Mouse (Mus musculus) inflammation-experienced regulatory T-cells, adult 6 months (primary cell): ENCODE data around the gene Spint3. TPM values are rescaled to one million over a fixed set of nuclear protein-coding genes. Genes with fewer than 3 reads are reported as not detected.
A peak's percentile ranks its signal among the peaks of the same experiment; 100 is the strongest.

ENCODE experiments used
- ATAC-seq: one replicate; pipeline ENCODE4 v1.8.0; 2017
- polyA plus RNA-seq, 3 experiments: library from polyadenylated mRNA; unstranded; fragments of 100-300 nt; shearing (Covaris generic); gene quantifications; one replicate each; pipeline ENCODE4 v1.2.1; 2017

Spint3 gene
- polyA plus RNA-seq, 3 experiments from 2014 or later, result not detected

GRCm38 (mm10) chr2:164549963-164550894, 23.0 kb downstream of the Spint3 start:
- ATAC-seq, result no peak

- ATAC-seq, result no peak
These were observed 23.9 kb downstream of the Spint3 start for GRCm38 (mm10) chr2:164549338-164549737.

GRCm38 (mm10) chr2:164544454-164545097, 28.7 kb downstream of the Spint3 start:
- peak; percentile 86 for ATAC-seq

GRCm38 (mm10) chr2:164543745-164544144, 29.5 kb downstream of the Spint3 start:
- no peak for ATAC-seq

GRCm38 (mm10) chr2:164542598-164542997, 30.7 kb downstream of the Spint3 start:
- ATAC-seq, result no peak

- no peak for ATAC-seq
These were observed 31.1 kb downstream of the Spint3 start for GRCm38 (mm10) chr2:164542132-164542531.

- peak; percentile 46 for ATAC-seq
These were observed 32.4 kb downstream of the Spint3 start for GRCm38 (mm10) chr2:164540652-164541427.

GRCm38 (mm10) chr2:164537003-164537402, 36.3 kb downstream of the Spint3 start:
- ATAC-seq, result no peak

GRCm38 (mm10) chr2:164534315-164534714, 38.9 kb downstream of the Spint3 start:
- peak; percentile 52 for ATAC-seq

- peak; percentile 71 for ATAC-seq
These were observed 42.1 kb downstream of the Spint3 start for GRCm38 (mm10) chr2:164531169-164531568.

- ATAC-seq, result no peak
These were observed 44.7 kb downstream of the Spint3 start for GRCm38 (mm10) chr2:164528557-164528956.

GRCm38 (mm10) chr2:164523301-164523773, 49.9 kb downstream of the Spint3 start:
- no peak for ATAC-seq

- ATAC-seq, result peak; percentile 19
These were observed 51.0 kb downstream of the Spint3 start for GRCm38 (mm10) chr2:164522280-164522679.

GRCm38 (mm10) chr2:164521841-164522240, 51.4 kb downstream of the Spint3 start:
- peak; percentile 92 for ATAC-seq

- ATAC-seq, result no peak
These were observed 52.5 kb downstream of the Spint3 start for GRCm38 (mm10) chr2:164520782-164521181.

Other genes with a start within 250 kb of the Spint3 start
- gene Svs5, start 240.7 kb downstream of the Spint3 start, polyA plus RNA-seq, result not detected
- gene Slpi, start 184.4 kb downstream of the Spint3 start, polyA plus RNA-seq, result 1 to 10 TPM; 3.3 to 7.1 (median 3.8) TPM
- gene Rbpjl, start 170.3 kb downstream of the Spint3 start, polyA plus RNA-seq, result not detected
- gene Matn4, start 168.3 kb downstream of the Spint3 start, polyA plus RNA-seq, result under 1 TPM in 1 of 3 experiments, not detected in 2; 0.21 TPM
- 10 to 100 TPM; 12.0 to 42.7 (median 41.8) TPM for gene Sdc4, start 129.6 kb downstream of the Spint3 start, polyA plus RNA-seq
- gene Sys1, start 116.5 kb downstream of the Spint3 start, polyA plus RNA-seq, result 10 to 100 TPM; 10.4 to 35.1 (median 25.4) TPM
- 1 to 10 TPM in 1 of 3 experiments, not detected in 2; 4.5 TPM for gene Gm20458, start 112.5 kb downstream of the Spint3 start, polyA plus RNA-seq
- gene Trp53tg5, start 99.7 kb downstream of the Spint3 start, polyA plus RNA-seq, result not detected
- 1 to 10 TPM; 1.5 to 7.5 (median 7.1) TPM for gene Dbndd2, start 87.4 kb downstream of the Spint3 start, polyA plus RNA-seq
- 10 to 100 TPM; 13.6 to 36.2 (median 30.9) TPM for gene Pigt, start 75.9 kb downstream of the Spint3 start, polyA plus RNA-seq
- gene Wfdc2, start 11.0 kb downstream of the Spint3 start, polyA plus RNA-seq, result not detected
- not detected for gene Wfdc6a, start 12.0 kb upstream of the Spint3 start, polyA plus RNA-seq
- not detected for gene Eppin, start 20.1 kb upstream of the Spint3 start, polyA plus RNA-seq
- not detected for gene Wfdc6b, start 40.1 kb upstream of the Spint3 start, polyA plus RNA-seq
- not detected for gene Wfdc8, start 40.2 kb upstream of the Spint3 start, polyA plus RNA-seq
- gene Wfdc16, start 65.3 kb upstream of the Spint3 start, polyA plus RNA-seq, result not detected
- gene Wfdc10, start 82.6 kb upstream of the Spint3 start, polyA plus RNA-seq, result not detected
- not detected for gene Wfdc9, start 83.1 kb upstream of the Spint3 start, polyA plus RNA-seq
- not detected for gene Wfdc11, start 100.6 kb upstream of the Spint3 start, polyA plus RNA-seq
- gene Wfdc13, start 111.6 kb upstream of the Spint3 start, polyA plus RNA-seq, result not detected
- gene Spint4, start 125.0 kb upstream of the Spint3 start, polyA plus RNA-seq, result not detected
- not detected for gene Spint5, start 141.8 kb upstream of the Spint3 start, polyA plus RNA-seq
- not detected for gene Wfdc3, start 172.5 kb upstream of the Spint3 start, polyA plus RNA-seq
- 1 to 10 TPM; 3.8 to 7.8 (median 5.0) TPM for gene Dnttip1, start 172.5 kb upstream of the Spint3 start, polyA plus RNA-seq
- 100 to 1,000 TPM in 1 of 3 experiments, 10 to 100 TPM in 1, 1 to 10 TPM in 1; 7.9 to 171 (median 15.0) TPM for gene Ube2c, start 196.4 kb upstream of the Spint3 start, polyA plus RNA-seq
- gene Tnnc2, start 206.5 kb upstream of the Spint3 start, polyA plus RNA-seq, result not detected
- gene Snx21, start 212.4 kb upstream of the Spint3 start, polyA plus RNA-seq, result 1 to 10 TPM; 5.2 to 9.7 (median 6.4) TPM
- 10 to 100 TPM; 34.5 to 45.6 (median 39.3) TPM for gene Acot8, start 231.4 kb upstream of the Spint3 start, polyA plus RNA-seq
- 1 to 10 TPM; 3.7 to 6.1 (median 4.8) TPM for gene Zswim3, start 231.6 kb upstream of the Spint3 start, polyA plus RNA-seq
- gene Zswim1, start 249.2 kb upstream of the Spint3 start, polyA plus RNA-seq, result 10 to 100 TPM; 17.5 to 25.7 (median 22.5) TPM